Mouse (Mus musculus): ENCODE data around the gene Arnt2. TPM values are rescaled to one million over a fixed set of nuclear protein-coding genes. Genes with fewer than 3 reads are reported as not detected.
A peak's percentile ranks its signal among the peaks of the same experiment; 100 is the strongest.

The Arnt2 gene
- polyA plus RNA-seq, 1 experiment from 2014 or later = 27.9 TPM

GRCm38 (mm10) chr7:84421753-84422152 lies 11.8 kb upstream of the Arnt2 start:
- Histone ChIP-seq H3K4me3 (no peak overlapping the region), H3K4me1 (peaks cover 9% of the 10 kb centered on the region; the same call in 1 of the 2 replicates), H3K9me3 (no peaks in the 10 kb centered on the region), H3K36me3 (replicated peaks) (no peaks in the 10 kb centered on the region), H3K27me3 (ENCODE audit: poor library complexity, severe bottlenecking) (peaks cover 4% of the 10 kb centered on the region), H3K27ac (no peak overlapping the region)
- no peak for DNase-seq (ENCODE audit: extremely low spot score, low spot score)

GRCm38 (mm10) chr7:84421291-84421665 lies 11.3 kb upstream of the Arnt2 start:
- DNase-seq (ENCODE audit: extremely low spot score, low spot score) = no peak
- H3K36me3 ChIP-seq (replicated peaks) = no peaks in the 10 kb centered on the region

GRCm38 (mm10) chr7:84420581-84421290 lies 10.8 kb upstream of the Arnt2 start:
- WGBS = 77% methylated on average over 3 of the region's 3 CpGs
- Histone ChIP-seq H3K9me3 (no peaks in the 10 kb centered on the region), H3K27ac (no peak overlapping the region), H3K36me3 (replicated peaks) (no peaks in the 10 kb centered on the region), H3K27me3 (ENCODE audit: poor library complexity, severe bottlenecking) (no peaks in the 10 kb centered on the region), H3K4me3 (no peak overlapping the region), H3K4me1 (peaks cover 9% of the 10 kb centered on the region; the same call in 1 of the 2 replicates)
- no peak for DNase-seq (ENCODE audit: extremely low spot score, low spot score)

More at GRCm38 (mm10) chr7:84421291-84421665, 11.3 kb upstream of the Arnt2 start:
- Histone ChIP-seq H3K27me3 (ENCODE audit: poor library complexity, severe bottlenecking) (peaks cover under 1% of the 10 kb centered on the region; the same call in 1 of the 2 replicates), H3K4me3 (no peak overlapping the region), H3K4me1 (peaks cover 9% of the 10 kb centered on the region; the same call in 1 of the 2 replicates), H3K27ac (no peak overlapping the region), H3K9me3 (no peaks in the 10 kb centered on the region)

DNA sequence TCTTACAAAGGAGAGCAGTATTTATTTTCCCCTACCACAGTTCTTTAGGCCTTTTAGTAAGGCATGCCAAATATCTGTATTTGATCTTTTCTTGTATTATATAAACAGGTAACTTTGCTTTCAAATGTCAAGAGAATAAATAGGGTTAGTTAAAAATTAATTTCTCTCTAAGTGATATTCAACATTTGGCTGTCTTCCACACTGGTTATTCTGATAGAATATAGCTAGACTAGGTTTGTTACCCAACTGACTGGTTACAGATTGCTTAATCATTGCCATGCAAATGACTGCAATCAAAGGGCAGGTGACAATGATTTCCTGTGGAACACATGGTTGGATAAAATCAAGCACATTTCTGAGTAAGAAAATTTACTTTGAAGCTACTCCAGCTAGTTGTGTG lies 7.5 kb upstream of the Arnt2 start:
- Histone ChIP-seq H3K27me3 (ENCODE audit: poor library complexity, severe bottlenecking) (no peaks in the 10 kb centered on the region), H3K4me3 (no peak overlapping the region), H3K27ac (no peak overlapping the region), H3K9me3 (no peaks in the 10 kb centered on the region), H3K4me1 (peaks cover 6% of the 10 kb centered on the region), H3K36me3 (replicated peaks) (no peaks in the 10 kb centered on the region)
- no peak for DNase-seq (ENCODE audit: extremely low spot score, low spot score)

DNA sequence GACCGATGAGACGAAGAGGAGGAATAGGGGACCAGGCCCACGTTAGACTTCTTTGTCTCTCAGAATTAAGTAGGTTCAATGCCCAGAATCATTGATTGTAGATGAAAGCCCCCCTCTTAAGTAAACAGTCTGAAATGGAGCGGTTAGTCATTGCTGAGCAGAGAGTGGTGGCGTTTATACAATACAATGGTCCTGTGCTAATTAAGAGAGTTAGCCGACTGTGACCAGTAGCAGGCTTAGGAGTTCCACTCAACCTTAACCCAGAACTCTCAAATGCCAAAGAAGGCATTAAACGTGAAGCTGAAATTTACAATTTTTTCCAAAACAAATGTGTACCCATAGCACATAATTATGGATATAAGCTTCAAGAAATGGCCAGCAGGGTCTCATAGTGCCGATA lies 2.6 kb upstream of the Arnt2 start:
- 34% methylated on average over 8 of the region's 8 CpGs for WGBS
- DNase-seq (ENCODE audit: extremely low spot score, low spot score) = no peak
- peaks cover 15% of the 10 kb centered on the region; the same call in 1 of the 2 replicates for H3K27me3 ChIP-seq (ENCODE audit: poor library complexity, severe bottlenecking)
- no peak overlapping the region for H3K27ac ChIP-seq
- peaks cover 40% of the 10 kb centered on the region for H3K4me1 ChIP-seq
- H3K36me3 ChIP-seq (replicated peaks) = peaks cover under 1% of the 10 kb centered on the region; the same call in 1 of the 2 replicates
- H3K4me3 ChIP-seq = no peak overlapping the region
- no peaks in the 10 kb centered on the region for H3K9me3 ChIP-seq

DNA sequence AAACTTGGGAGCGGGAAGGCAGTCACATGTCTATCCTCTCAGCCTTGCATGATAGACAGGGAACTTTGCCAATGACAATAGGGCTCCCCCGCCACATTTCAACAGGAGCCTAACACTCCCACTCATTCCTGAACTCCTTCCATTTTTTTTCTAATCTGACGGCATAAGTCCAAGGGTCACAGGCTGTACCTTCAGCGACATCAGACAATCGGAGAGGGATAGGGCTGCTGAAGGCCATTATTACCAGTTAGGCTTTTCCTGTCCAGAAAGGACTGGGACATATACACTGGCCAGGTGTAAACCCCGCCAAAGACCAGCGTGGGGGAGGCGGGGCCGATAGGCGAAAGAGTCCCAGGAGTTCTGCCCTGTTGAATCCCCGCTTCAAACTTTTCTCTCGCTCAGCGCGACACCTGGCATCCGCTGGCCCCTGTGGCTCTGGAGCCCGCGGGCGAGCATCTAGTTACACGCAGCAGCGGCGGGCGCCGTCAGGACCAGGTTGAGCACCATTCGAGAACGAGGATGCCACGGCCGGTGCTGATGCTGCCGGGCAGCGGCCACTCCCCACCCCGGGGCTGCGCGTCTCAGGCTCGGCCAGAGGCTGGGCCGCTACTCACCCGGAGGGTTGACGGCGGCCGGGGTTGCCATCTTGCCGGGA lies 608 bp downstream of the Arnt2 start:
- peak overlapping the region; percentile 77 for H3K4me3 ChIP-seq
- H3K27me3 ChIP-seq (ENCODE audit: poor library complexity, severe bottlenecking) = peaks cover 15% of the 10 kb centered on the region; the same call in 1 of the 2 replicates
- H3K9me3 ChIP-seq = no peaks in the 10 kb centered on the region
- peak overlapping the region; percentile 99 for H3K27ac ChIP-seq
- DNase-seq (ENCODE audit: extremely low spot score, low spot score) = peak; percentile 71
- WGBS = 2% methylated on average over 39 of the region's 39 CpGs
- peaks cover 32% of the 10 kb centered on the region for H3K36me3 ChIP-seq (replicated peaks)
- peaks cover 47% of the 10 kb centered on the region for H3K4me1 ChIP-seq

DNA sequence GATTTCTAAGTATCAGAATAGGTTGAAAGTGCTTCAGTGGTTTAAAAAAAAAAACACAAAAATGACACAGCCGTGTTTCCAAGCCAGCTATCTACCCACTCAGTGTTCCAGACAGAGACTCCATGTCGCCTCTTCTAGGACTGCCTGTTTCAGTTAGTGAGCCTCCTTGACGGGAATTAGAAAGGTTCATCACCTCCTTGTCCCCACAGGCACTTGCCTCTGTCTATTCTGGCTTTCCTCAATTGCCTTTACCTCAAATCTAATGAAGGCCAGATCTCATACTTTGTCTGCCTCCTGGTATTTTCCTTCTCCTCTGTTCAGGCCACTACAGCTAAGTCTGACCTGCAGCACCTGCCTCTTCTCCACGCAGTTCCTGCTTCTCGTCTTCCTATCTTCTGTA lies 1.7 kb downstream of the Arnt2 start:
- H3K4me3 ChIP-seq = peak overlapping the region; percentile 77
- no peak for DNase-seq (ENCODE audit: extremely low spot score, low spot score)
- WGBS = 85% methylated on average over 5 of the region's 5 CpGs
- H3K9me3 ChIP-seq = no peaks in the 10 kb centered on the region
- H3K4me1 ChIP-seq = peaks cover 58% of the 10 kb centered on the region
- peaks cover 36% of the 10 kb centered on the region for H3K36me3 ChIP-seq (replicated peaks)
- peaks cover 15% of the 10 kb centered on the region; the same call in 1 of the 2 replicates for H3K27me3 ChIP-seq (ENCODE audit: poor library complexity, severe bottlenecking)
- H3K27ac ChIP-seq = peak overlapping the region; percentile 99

DNA sequence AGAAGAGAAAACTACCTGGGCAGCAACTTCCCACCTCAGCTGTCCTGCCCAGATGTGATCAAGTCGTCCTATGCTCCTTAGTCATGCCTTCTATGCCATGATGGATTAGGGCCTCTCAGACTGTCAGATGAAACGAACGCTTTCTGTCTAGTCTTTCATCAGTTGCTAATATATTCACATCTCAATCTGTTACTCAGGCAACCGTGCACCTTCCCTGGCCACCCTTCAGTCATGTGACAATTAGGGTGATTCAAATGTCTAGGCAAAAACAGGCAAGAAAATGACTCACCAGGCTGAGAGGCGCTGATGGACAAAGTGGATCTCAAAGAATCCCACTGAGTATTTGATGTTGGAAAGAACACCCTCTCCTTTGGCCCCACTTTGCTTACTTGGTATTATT lies 6.6 kb downstream of the Arnt2 start:
- peaks cover 36% of the 10 kb centered on the region for H3K36me3 ChIP-seq (replicated peaks)
- peaks cover 54% of the 10 kb centered on the region for H3K4me1 ChIP-seq
- H3K9me3 ChIP-seq = no peaks in the 10 kb centered on the region
- no peak for DNase-seq (ENCODE audit: extremely low spot score, low spot score)
- no peak overlapping the region for H3K4me3 ChIP-seq
- 53% methylated on average over 5 of the region's 5 CpGs for WGBS
- no peaks in the 10 kb centered on the region; the same call in 1 of the 2 replicates for H3K27me3 ChIP-seq (ENCODE audit: poor library complexity, severe bottlenecking)
- 0 out of 2 replicates have a peak overlapping the region, but pooled peaks have one; percentile 58 for H3K27ac ChIP-seq

DNA sequence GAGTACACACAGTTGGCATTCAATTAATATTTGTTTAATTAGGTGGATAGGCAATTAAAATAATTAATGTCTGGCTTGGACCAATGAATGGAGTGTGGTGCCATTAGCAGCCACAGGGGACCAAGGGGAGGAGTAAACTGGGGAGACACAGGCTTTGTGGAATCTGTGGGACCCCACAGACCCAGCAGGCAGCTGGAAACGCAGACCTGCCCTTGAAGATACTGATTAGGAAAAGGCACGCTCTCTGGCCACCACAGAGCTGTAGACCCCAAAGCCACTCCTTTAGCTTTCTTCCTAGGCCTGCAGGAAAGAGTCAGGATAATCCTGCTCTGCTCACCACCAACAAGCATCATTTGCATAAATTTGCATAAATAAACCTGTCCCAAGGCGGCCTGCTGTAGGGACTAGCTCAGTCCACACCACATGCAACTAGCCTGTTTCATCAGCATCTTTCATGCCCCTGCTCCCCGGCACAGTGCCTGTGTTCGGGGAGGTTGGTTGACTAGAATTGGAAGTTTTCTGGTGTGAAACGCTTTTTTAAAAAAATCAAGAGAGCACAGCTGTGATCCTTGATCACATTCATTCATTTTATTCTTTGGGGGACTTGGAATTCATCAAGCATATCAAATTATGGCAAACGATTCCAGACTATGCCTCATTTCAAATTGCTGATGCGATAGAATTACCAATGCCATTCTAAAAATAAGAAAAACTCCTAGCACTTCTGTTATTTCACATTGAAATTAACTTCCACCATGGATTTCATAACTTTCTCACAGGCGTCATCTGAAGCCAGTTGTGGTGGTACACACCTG lies 8.1 kb downstream of the Arnt2 start:
- 50% methylated on average over 9 of the region's 9 CpGs for WGBS
- no peak for DNase-seq (ENCODE audit: extremely low spot score, low spot score)
- Histone ChIP-seq H3K4me1 (peaks cover 50% of the 10 kb centered on the region), H3K27ac (peak overlapping the region; percentile 3; the same call in 1 of the 2 replicates), H3K4me3 (no peak overlapping the region), H3K9me3 (no peaks in the 10 kb centered on the region), H3K27me3 (ENCODE audit: poor library complexity, severe bottlenecking) (no peaks in the 10 kb centered on the region; the same call in 1 of the 2 replicates), H3K36me3 (replicated peaks) (peaks cover 30% of the 10 kb centered on the region)

DNA sequence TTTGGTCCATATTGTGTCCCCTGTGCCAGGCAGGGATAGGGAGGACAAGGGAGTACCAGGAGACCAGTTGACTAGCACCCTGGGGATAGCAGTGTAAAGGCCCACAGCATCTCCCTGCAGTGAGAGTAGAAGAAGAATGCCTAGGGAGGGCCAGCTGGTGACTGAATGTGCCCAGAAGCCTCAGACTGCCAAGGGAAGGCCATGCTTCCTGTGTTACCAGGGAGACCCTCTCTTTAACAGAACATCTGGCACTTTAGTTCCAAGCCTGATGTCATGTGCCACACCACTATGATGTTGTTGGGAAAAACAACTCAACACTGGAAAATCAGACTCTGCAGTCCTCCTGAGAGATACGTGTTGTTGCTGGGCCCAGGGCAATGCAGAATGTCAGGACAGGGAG lies 12.7 kb downstream of the Arnt2 start:
- Histone ChIP-seq H3K36me3 (replicated peaks) (peaks cover 14% of the 10 kb centered on the region), H3K27me3 (ENCODE audit: poor library complexity, severe bottlenecking) (no peaks in the 10 kb centered on the region; the same call in 1 of the 2 replicates), H3K9me3 (no peaks in the 10 kb centered on the region), H3K27ac (no peak overlapping the region), H3K4me3 (no peak overlapping the region), H3K4me1 (peaks cover 25% of the 10 kb centered on the region)
- WGBS = 83% methylated on average over 1 of the region's 1 CpGs
- no peak for DNase-seq (ENCODE audit: extremely low spot score, low spot score)

DNA sequence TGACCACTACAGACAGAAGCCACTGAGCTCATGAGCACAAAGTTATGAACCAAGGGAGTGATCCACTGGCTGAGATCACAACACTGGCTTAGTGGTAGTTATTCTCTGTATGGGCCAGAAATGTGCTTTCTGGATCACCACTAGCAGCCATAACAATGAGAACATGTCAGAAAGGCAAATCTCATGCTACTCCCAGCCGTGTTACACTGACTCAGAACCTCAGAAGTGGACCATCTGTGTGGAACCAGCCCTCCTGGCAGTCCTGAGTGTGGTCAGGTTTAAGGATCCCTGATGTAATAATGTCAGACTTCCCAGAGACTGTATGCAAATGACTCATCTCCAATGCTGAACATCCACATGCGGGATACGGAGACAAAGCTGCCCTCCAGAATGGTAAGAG lies 13.4 kb downstream of the Arnt2 start:
- Histone ChIP-seq H3K27me3 (ENCODE audit: poor library complexity, severe bottlenecking) (no peaks in the 10 kb centered on the region; the same call in 1 of the 2 replicates), H3K36me3 (replicated peaks) (peaks cover 14% of the 10 kb centered on the region), H3K9me3 (no peaks in the 10 kb centered on the region), H3K27ac (no peak overlapping the region), H3K4me3 (no peak overlapping the region), H3K4me1 (peaks cover 17% of the 10 kb centered on the region)
- no peak for DNase-seq (ENCODE audit: extremely low spot score, low spot score)
- 94% methylated on average over 3 of the region's 3 CpGs for WGBS

DNA sequence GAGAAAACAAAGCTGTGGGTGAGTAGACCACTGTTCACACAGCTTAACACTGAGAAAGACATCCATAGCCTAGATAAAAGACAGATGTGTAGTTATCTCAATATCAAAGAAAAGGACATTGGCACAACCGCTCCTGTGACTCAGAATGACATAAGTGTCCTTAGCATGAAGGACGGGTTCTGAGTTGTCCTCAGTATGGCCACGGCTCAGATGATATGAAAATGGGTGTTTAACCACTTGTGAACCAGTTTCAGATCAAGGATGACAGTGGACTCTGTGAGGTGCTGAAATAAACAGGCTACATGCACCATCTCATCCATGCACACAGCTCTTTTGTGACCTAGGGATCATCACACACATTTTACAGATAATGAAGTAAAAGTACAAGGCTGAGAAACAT lies 22.1 kb downstream of the Arnt2 start:
- no peak for DNase-seq (ENCODE audit: extremely low spot score, low spot score)
- Histone ChIP-seq H3K27me3 (ENCODE audit: poor library complexity, severe bottlenecking) (no peaks in the 10 kb centered on the region), H3K36me3 (replicated peaks) (peaks cover 8% of the 10 kb centered on the region; the same call in 1 of the 2 replicates), H3K27ac (no peak overlapping the region), H3K4me1 (no peaks in the 10 kb centered on the region), H3K4me3 (no peak overlapping the region), H3K9me3 (no peaks in the 10 kb centered on the region)
- WGBS = 85% methylated on average over 3 of the region's 3 CpGs

Measured in forebrain, embryonic 10.5 days (tissue).